Mouse (Mus musculus) CH12.LX (cell line): ENCODE data around the gene Atp6v1g2.

Experiments used
- CTCF ChIP-seq, 2 experiments: IDR thresholded peaks in 1 of 2; conservative IDR thresholded peaks in 1 of 2; 2 replicates each; pipeline ENCODE4 v1.5.1; 2011 to 2012; ENCODE audit warnings: low read depth in 2 of 2, low read length in 2 of 2, improper control_type of control experiment in 1 of 2, inconsistent platforms in 1 of 2, mild to moderate bottlenecking in 1 of 2, moderate library complexity in 1 of 2
- EP300 ChIP-seq: IDR thresholded peaks from 2 replicates; pipeline ENCODE4 v1.6.1; 2011; ENCODE audit warnings: low read length, improper control_type of control experiment
- MAX ChIP-seq: IDR thresholded peaks from 2 replicates; pipeline ENCODE4 v1.6.1; 2011; ENCODE audit warnings: low read length, improper control_type of control experiment
- POLR2A ChIP-seq: IDR thresholded peaks from 2 replicates; pipeline ENCODE4 v1.6.1; 2011; ENCODE audit warnings: low read depth, mild to moderate bottlenecking, improper control_type of control experiment, low read length
- RCOR1 ChIP-seq: conservative IDR thresholded peaks from 2 replicates; pipeline ENCODE4 v1.6.1; 2012; ENCODE audit warnings: low read depth, mild to moderate bottlenecking, inconsistent platforms, low read length, improper control_type of control experiment

DNA sequence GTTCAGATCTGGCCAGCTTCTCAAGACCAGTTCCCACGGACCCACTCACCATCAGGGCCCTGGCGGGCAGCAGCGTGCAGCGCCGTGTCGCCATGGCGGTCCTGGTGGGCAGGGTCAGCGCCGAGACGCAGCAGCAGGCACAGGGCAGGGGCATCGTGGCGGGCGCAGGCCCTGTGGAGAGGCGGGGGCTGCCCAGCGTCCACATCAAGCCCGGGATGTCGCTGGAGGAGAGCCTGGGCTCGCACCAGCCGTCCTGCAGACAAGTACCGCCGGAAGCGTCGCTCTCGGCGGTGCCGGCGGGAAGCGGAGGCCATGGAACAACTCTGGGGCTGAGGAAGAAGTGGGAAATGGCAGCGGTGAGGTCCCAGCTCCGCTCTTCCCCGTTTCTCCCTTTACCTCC, 1.4 kb downstream of the Atp6v1g2 start:
- TF ChIP-seq CTCF (conservative IDR thresholded peaks at IDR 0.05 in 1 of 2, IDR thresholded peaks at IDR 0.05 in 1 of 2; ENCODE audit: low read depth in 2 of 2, low read length in 2 of 2) (no peak), EP300 (no peak), MAX (no peak), POLR2A (no peak), RCOR1 (no peak)
